Mouse (Mus musculus) heart, embryonic 16.5 days (tissue): Measurements from ENCODE around the gene Asgr1. TPM values are rescaled to one million over a fixed set of nuclear protein-coding genes. Genes with fewer than 3 reads are reported as not detected.
"Not testable (repeated sequence)": the region's sequence is repeated elsewhere in the genome, so short reads cannot be mapped to it uniquely, and the experiment has no call there.

ENCODE experiments used
- ATAC-seq: fragments of 200-750 bp; cut with Nextera tagmentation; replicated peaks from 2 replicates; pipeline ENCODE4 v1.8.0; 2017; ENCODE audit warnings: moderate number of reproducible peaks; ENCODE audit not compliant: insufficient read depth, low FRiP score; ENCODE audit errors: extremely low read depth
- H3K27ac ChIP-seq: fragments of 300-500 bp; sonication (generic); 2 replicates; pipeline ENCODE4 v1.5.1; 2014; ENCODE audit warnings: mild to moderate bottlenecking, low read length, control low read depth, moderate library complexity
- H3K27me3 ChIP-seq: fragments of 300-500 bp; sonication (generic); 2 replicates; pipeline ENCODE4 v1.6.1; 2014; ENCODE audit warnings: low read length, mixed read lengths; ENCODE audit not compliant: control insufficient read depth, insufficient read depth
- H3K36me3 ChIP-seq: fragments of 300-500 bp; sonication (generic); 2 replicates; pipeline ENCODE4 v1.6.1; 2014; ENCODE audit not compliant: control insufficient read depth, insufficient read depth
- H3K4me1 ChIP-seq: fragments of 300-500 bp; sonication (generic); 2 replicates; pipeline ENCODE4 v1.6.1; 2014; ENCODE audit warnings: low read length, mixed read lengths; ENCODE audit not compliant: control insufficient read depth, insufficient read depth
- H3K4me2 ChIP-seq: fragments of 300-500 bp; sonication (generic); 2 replicates; pipeline ENCODE4 v1.6.1; 2014; ENCODE audit warnings: low read depth, mild to moderate bottlenecking, control low read depth, low read length
- H3K4me3 ChIP-seq: fragments of 300-500 bp; sonication (generic); 2 replicates; pipeline ENCODE4 v1.5.1; 2014; ENCODE audit warnings: mild to moderate bottlenecking, control low read depth, low read length
- H3K9ac ChIP-seq: fragments of 300-500 bp; sonication (generic); 2 replicates; pipeline ENCODE4 v1.6.1; 2014; ENCODE audit warnings: low read length, control low read depth
- H3K9me3 ChIP-seq: fragments of 300-500 bp; sonication (generic); replicated peaks from 2 replicates; pipeline ENCODE4 v1.6.1; 2016; ENCODE audit warnings: low read length; ENCODE audit not compliant: control insufficient read depth
- WGBS: fragments of 180-500 bp; shearing (Covaris S2); extraction: QIAGEN DNeasy Blood & Tissue Kit; methylation state at CpG from one replicate; pipeline ENCODE4 v1.1.7; 2014; 5-methylcytosine and 5-hydroxymethylcytosine counted together
- polyA plus RNA-seq: library from polyadenylated mRNA; unstranded; fragments of >200 nt; fragmentation: Nextera tagmentation; extraction: Ambion mirVana; gene quantifications from 2 replicates; pipeline ENCODE4 v1.2.1, GENCODE M21; 2015

Asgr1 gene
- polyA plus RNA-seq, 1 experiment from 2014 or later: not detected

- H3K4me1 ChIP-seq: peaks cover 39% of the 10 kb centered on the region
- no peak overlapping the region for H3K27ac ChIP-seq
- ATAC-seq: no peak
- H3K4me2 ChIP-seq: peak overlapping the region; percentile 66
- H3K27me3 ChIP-seq: no peaks in the 10 kb centered on the region
- whole genome bisulfite sequencing: 58% methylated on average over 6 of the region's 6 CpGs
- H3K9me3 ChIP-seq: no peaks in the 10 kb centered on the region
- H3K36me3 ChIP-seq: peaks cover 23% of the 10 kb centered on the region
- peak overlapping the region; percentile 85 for H3K9ac ChIP-seq
- no peak overlapping the region; the same call in 1 of the 2 replicates for H3K4me3 ChIP-seq
Measured at GRCm38 (mm10) chr11:70015677-70016076, 38.2 kb upstream of the Asgr1 start.

DNA sequence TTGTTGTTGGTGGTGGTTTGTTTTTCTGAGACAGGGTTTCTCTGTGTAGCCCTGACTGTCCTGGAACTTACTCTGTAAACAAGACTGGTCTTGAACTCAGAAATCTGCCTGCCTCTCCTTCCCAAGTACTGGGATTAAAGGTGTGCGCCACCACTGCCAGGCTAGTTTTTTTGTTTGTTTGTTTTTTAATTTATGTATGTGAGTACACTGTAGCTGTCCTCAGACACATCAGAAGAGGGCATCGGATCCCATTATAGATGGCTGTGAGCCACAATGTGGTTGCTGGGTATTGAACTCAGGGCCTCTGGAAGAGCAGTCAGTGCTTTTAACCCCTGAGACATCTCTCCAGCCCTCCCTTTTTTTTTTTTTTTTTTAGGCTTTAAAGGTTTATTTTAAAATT is 37.7 kb upstream of the Asgr1 start:
- not testable (repeated sequence) for H3K9ac ChIP-seq, H3K27me3 ChIP-seq, H3K27ac ChIP-seq, ATAC-seq, H3K4me3 ChIP-seq, H3K4me2 ChIP-seq, H3K9me3 ChIP-seq
- 80% methylated on average over 2 of the region's 2 CpGs for WGBS
- Histone ChIP-seq H3K36me3 (peaks cover 18% of the 10 kb centered on the region), H3K4me1 (peaks cover 40% of the 10 kb centered on the region)

- peaks cover 44% of the 10 kb centered on the region for H3K4me1 ChIP-seq
Measured at GRCm38 (mm10) chr11:70016669-70017068, 37.2 kb upstream of the Asgr1 start, which contains the start of gene Dlg4. Gene Dlg4 (plus strand): TSS chr11:70016942.

GRCm38 (mm10) chr11:70017199-70017767 is 36.6 kb upstream of the Asgr1 start:
- H3K36me3 ChIP-seq: peaks cover 7% of the 10 kb centered on the region
- no peak overlapping the region for H3K4me3 ChIP-seq
- H3K9ac ChIP-seq: no peak overlapping the region
- H3K27me3 ChIP-seq: no peaks in the 10 kb centered on the region
- 45% methylated on average over 7 of the region's 7 CpGs for WGBS
- no peak overlapping the region for H3K4me2 ChIP-seq
- H3K4me1 ChIP-seq: peaks cover 45% of the 10 kb centered on the region
- H3K27ac ChIP-seq: no peak overlapping the region
- no peak for ATAC-seq
- no peaks in the 10 kb centered on the region for H3K9me3 ChIP-seq

More at GRCm38 (mm10) chr11:70016669-70017068, 37.2 kb upstream of the Asgr1 start, which contains the start of gene Dlg4:
- H3K9me3 ChIP-seq: no peaks in the 10 kb centered on the region
- H3K27ac ChIP-seq: no peak within 1 kb of the TSS
- peaks cover 13% of the 10 kb centered on the region for H3K36me3 ChIP-seq
- ATAC-seq: no peak
- H3K9ac ChIP-seq: no peak within 1 kb of the TSS
- WGBS: 61% methylated on average over 3 of the region's 3 CpGs
- no peak within 1 kb of the TSS for H3K4me3 ChIP-seq
- H3K27me3 ChIP-seq: no peaks in the 10 kb centered on the region
- peak within 1 kb of the TSS; percentile 92; the same call in 1 of the 2 replicates for H3K4me2 ChIP-seq

GRCm38 (mm10) chr11:70018131-70018990 is 35.5 kb upstream of the Asgr1 start:
- Histone ChIP-seq H3K4me2 (peak overlapping the region; percentile 92), H3K4me3 (peak overlapping the region; percentile 59), H3K9ac (peak overlapping the region; percentile 79), H3K4me1 (peaks cover 48% of the 10 kb centered on the region), H3K27ac (peak overlapping the region; percentile 78), H3K27me3 (no peaks in the 10 kb centered on the region), H3K36me3 (0 out of 2 replicates have a peak, but pooled peaks cover 2% of the 10 kb centered on the region), H3K9me3 (no peaks in the 10 kb centered on the region)
- no peak for ATAC-seq
- 4% methylated on average over 23 of the region's 25 CpGs for WGBS

DNA sequence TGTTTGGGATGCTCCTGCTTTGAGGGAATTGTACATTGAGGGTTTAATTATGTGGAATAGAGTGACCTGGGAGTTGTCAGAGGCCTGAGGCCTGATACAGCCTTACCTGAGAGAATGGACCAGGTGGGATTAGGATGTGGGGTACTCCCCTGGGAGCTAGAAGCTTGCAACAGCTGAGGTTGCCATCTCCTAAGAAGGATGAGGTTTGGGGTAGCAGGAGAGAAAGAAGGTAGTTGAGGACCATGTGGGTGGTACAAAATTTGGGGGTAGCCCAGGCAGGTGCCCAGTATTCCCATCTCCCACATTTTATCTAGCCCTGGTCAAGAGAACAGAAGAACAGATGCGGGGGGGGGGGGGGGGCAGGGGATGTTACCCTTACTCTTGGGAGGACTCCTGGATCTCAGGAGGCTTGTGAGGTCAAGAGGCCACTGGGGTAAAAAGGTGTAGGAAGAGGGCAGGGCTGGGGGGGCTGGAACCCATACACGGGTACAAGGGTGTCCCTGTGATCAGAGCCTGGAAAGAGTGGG is 34.3 kb upstream of the Asgr1 start:
- WGBS: 36% methylated on average over 2 of the region's 2 CpGs
- H3K36me3 ChIP-seq: no peaks in the 10 kb centered on the region
- H3K27ac ChIP-seq: peak overlapping the region; percentile 70
- H3K9me3 ChIP-seq: no peaks in the 10 kb centered on the region
- peak overlapping the region; percentile 13; the same call in 1 of the 2 replicates for H3K4me3 ChIP-seq
- H3K4me2 ChIP-seq: peak overlapping the region; percentile 92
- peak overlapping the region; percentile 40; the same call in 1 of the 2 replicates for H3K9ac ChIP-seq
- H3K27me3 ChIP-seq: no peaks in the 10 kb centered on the region
- peaks cover 48% of the 10 kb centered on the region for H3K4me1 ChIP-seq
- no peak for ATAC-seq

GRCm38 (mm10) chr11:70020022-70020631 is 33.8 kb upstream of the Asgr1 start:
- Histone ChIP-seq H3K36me3 (no peaks in the 10 kb centered on the region), H3K4me2 (peak overlapping the region; percentile 92), H3K9me3 (no peaks in the 10 kb centered on the region), H3K9ac (peak overlapping the region; percentile 40; the same call in 1 of the 2 replicates), H3K27ac (peak overlapping the region; percentile 70), H3K4me3 (peak overlapping the region; percentile 65; the same call in 1 of the 2 replicates), H3K4me1 (peaks cover 46% of the 10 kb centered on the region), H3K27me3 (no peaks in the 10 kb centered on the region; the same call in 1 of the 2 replicates)
- ATAC-seq: no peak
- 28% methylated on average over 8 of the region's 8 CpGs for WGBS

DNA sequence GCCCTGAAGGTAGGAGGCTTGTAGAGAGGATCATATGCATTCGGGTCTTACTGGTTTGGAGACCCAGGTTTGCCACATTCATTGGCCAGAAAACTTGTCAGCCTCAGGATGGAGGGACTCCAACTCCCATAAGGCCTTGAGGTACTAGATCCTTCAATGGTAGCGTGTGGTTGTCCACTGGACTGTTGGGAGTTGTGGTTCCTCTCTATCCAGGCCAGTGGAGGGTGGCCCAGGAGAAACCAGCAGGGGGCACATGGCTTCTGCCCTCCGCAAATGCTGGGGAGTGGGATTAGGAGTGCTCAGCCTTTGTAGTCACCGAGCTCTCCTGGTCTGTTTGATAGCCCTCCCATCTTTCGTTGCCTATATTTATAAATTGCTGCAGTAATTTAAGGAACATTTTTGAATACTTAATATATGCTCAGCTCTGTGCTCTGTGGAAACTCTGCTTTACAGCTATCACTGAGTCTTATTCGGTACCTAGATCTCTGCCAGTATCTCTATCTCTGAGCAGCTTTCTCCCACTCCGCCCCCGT is 33.1 kb upstream of the Asgr1 start:
- H3K4me3 ChIP-seq: peak overlapping the region; percentile 65
- peak overlapping the region; percentile 58 for H3K9ac ChIP-seq
- H3K9me3 ChIP-seq: no peaks in the 10 kb centered on the region
- no peaks in the 10 kb centered on the region; the same call in 1 of the 2 replicates for H3K27me3 ChIP-seq
- peak; percentile 86 for ATAC-seq
- peaks cover 43% of the 10 kb centered on the region for H3K4me1 ChIP-seq
- WGBS: under 1% methylated on average over 8 of the region's 8 CpGs
- H3K36me3 ChIP-seq: no peaks in the 10 kb centered on the region
- H3K27ac ChIP-seq: peak overlapping the region; percentile 70
- H3K4me2 ChIP-seq: peak overlapping the region; percentile 92
